Mouse (Mus musculus) liver, embryonic 16.5 days (tissue): Measurements from ENCODE around the gene Hoxd13. TPM values are rescaled to one million over a fixed set of nuclear protein-coding genes. Genes with fewer than 3 reads are reported as not detected.

Experiments
- ATAC-seq: fragments of 200-750 bp; cut with Nextera tagmentation; 2 replicates; pipeline ENCODE4 v1.8.0; 2017; ENCODE audit warnings: low read depth, mild to moderate bottlenecking, moderate number of reproducible peaks, moderate library complexity
- H3K27ac ChIP-seq: fragments of 300-500 bp; sonication (generic); 2 replicates; pipeline ENCODE4 v1.5.1; 2014; ENCODE audit warnings: mild to moderate bottlenecking, low read length
- H3K27me3 ChIP-seq: fragments of 300-500 bp; sonication (generic); 2 replicates; pipeline ENCODE4 v1.6.1; 2014; ENCODE audit warnings: low read depth, low read length, mixed read lengths; ENCODE audit not compliant: control insufficient read depth, insufficient read depth
- H3K36me3 ChIP-seq: fragments of 300-500 bp; sonication (generic); 2 replicates; pipeline ENCODE4 v1.6.1; 2014; ENCODE audit warnings: mild to moderate bottlenecking; ENCODE audit not compliant: control insufficient read depth, insufficient read depth
- H3K4me1 ChIP-seq: fragments of 300-500 bp; sonication (generic); 2 replicates; pipeline ENCODE4 v1.6.1; 2014; ENCODE audit warnings: low read depth, low read length, mixed read lengths; ENCODE audit not compliant: control insufficient read depth
- H3K4me2 ChIP-seq: fragments of 300-500 bp; sonication (generic); 2 replicates; pipeline ENCODE4 v1.6.1; 2014; ENCODE audit warnings: low read depth, low read length, mixed read lengths
- H3K4me3 ChIP-seq: fragments of 300-500 bp; sonication (generic); 2 replicates; pipeline ENCODE4 v1.5.1; 2014; ENCODE audit warnings: low read depth, mild to moderate bottlenecking, low read length
- H3K9ac ChIP-seq: fragments of 300-500 bp; sonication (generic); 2 replicates; pipeline ENCODE4 v1.6.1; 2014; ENCODE audit warnings: low read depth, low read length
- H3K9me3 ChIP-seq: fragments of 300-500 bp; sonication (generic); replicated peaks from 2 replicates; pipeline ENCODE4 v1.6.1; 2016; ENCODE audit warnings: low read length; ENCODE audit not compliant: control insufficient read depth
- WGBS: fragments of 180-500 bp; shearing (Covaris S2); extraction: QIAGEN DNeasy Blood & Tissue Kit; methylation state at CpG from one replicate; pipeline ENCODE4 v1.1.7; 2014; ENCODE audit not compliant: insufficient replicate concordance; 5-methylcytosine and 5-hydroxymethylcytosine counted together
- polyA plus RNA-seq: library from polyadenylated mRNA; unstranded; fragments of >200 nt; fragmentation: Nextera tagmentation; extraction: Ambion mirVana; gene quantifications from 2 replicates; pipeline ENCODE4 v1.2.1, GENCODE M21; 2015

Gene Hoxd13
- polyA plus RNA-seq, 1 experiment from 2014 or later: not detected

DNA sequence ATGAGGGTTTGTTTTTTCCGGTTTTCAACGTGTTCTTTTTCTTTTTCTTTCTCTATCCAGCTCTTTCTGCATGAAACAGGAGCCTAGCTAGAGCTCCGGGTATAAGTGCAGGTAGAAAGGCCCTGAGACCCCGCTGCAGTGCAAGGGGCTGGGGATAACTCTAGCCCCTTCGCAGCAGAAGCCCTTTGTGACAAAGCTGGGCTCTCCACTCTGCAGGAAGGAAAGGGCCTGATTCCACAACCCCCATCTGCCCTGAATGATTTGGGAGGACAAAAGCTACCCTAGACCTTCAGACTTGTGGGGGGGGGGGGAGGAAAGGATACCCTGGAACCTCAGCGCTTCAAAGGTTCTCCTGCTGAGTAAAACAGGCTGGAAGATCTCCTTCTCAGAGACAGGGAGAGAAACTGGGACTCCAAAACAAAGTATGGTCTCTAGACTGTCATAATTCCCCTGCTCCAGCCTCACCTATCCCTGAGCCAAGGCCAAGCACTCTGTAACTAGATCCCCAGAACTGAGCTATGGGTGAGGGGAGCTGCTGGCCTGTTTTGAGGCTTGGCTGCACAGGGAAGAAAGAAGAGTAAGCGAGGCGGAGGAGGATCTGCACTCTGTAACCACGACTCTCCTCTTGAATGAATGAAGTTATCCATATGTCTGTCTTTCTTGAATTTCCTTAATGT, 8.4 kb downstream of the Hoxd13 start:
- Histone ChIP-seq H3K27ac (no peak overlapping the region), H3K9me3 (no peaks in the 10 kb centered on the region), H3K27me3 (peaks cover 97% of the 10 kb centered on the region), H3K4me1 (no peaks in the 10 kb centered on the region), H3K9ac (no peak overlapping the region), H3K4me3 (no peak overlapping the region), H3K36me3 (no peaks in the 10 kb centered on the region), H3K4me2 (no peak overlapping the region)
- no peak for ATAC-seq
- WGBS: 4% methylated on average over 9 of the region's 9 CpGs

DNA sequence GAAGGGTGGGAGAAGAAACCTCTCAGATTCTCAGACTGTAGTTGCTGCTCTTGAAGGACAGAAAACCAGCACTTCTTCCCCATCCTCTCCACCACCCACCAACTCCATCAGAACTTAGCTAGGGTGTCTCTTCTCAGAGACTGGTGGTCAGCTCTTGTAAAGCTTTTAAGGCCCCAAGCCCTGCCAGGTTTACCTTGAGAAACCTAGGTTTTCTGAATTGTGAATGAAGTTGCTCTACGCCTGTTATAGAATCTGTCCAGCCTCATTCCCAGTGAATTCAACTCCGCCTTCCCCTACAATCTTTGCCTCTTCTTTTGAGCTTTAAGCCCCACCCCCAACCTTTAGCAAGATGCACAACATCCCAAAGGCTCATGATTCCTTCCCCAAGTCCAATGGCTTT, 9.0 kb downstream of the Hoxd13 start:
- Histone ChIP-seq H3K4me3 (no peak overlapping the region), H3K27me3 (peaks cover 97% of the 10 kb centered on the region), H3K27ac (no peak overlapping the region), H3K9me3 (no peaks in the 10 kb centered on the region), H3K4me2 (no peak overlapping the region), H3K4me1 (no peaks in the 10 kb centered on the region), H3K9ac (no peak overlapping the region), H3K36me3 (no peaks in the 10 kb centered on the region)
- WGBS: 13% methylated on average over 2 of the region's 2 CpGs
- ATAC-seq: no peak

DNA sequence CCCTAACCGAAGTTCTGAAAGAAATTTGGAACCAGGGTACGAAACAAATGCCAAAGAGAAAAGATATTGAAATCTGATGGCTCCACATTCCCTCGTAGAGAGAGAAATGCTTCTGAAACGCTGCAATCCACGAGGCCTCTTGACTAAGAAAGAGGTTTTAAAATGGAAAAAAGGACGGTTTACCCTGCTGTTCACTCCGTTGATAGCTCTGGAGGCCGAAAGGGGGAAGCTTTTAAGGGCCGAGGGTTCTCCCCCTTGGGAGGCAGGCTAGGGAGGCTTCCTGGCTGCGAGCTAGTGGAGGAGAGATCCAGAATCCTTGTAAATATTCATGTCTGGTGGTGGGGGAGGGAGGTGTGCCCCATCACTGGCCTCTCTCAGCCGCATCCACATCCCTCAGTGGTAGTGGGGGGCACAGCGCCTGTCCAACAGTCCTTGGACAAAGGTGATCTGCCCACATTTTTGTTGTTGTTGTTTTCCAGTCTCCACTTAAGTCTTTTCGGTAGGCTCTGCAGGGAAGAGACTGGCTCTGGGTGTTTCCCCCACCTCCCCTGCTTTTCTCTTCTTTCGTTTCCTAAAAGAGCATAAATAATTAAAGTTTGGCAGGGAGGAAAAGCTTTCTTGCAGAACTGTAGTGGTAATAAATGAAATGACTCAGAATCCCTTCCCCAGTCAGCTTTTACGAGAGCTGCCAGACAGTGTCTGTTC, 10.9 kb downstream of the Hoxd13 start, which contains the start of gene Hoxd11:
TSS of gene Hoxd11 (plus strand) at position 667 of the 705 bp plus-strand sequence.
- no peak within 1 kb of the TSS for H3K9ac ChIP-seq
- no peak for ATAC-seq
- H3K36me3 ChIP-seq: no peaks in the 10 kb centered on the region
- WGBS: 1% methylated on average over 15 of the region's 15 CpGs
- peaks cover 97% of the 10 kb centered on the region for H3K27me3 ChIP-seq
- no peak within 1 kb of the TSS for H3K4me2 ChIP-seq
- peaks cover 3% of the 10 kb centered on the region for H3K4me1 ChIP-seq
- H3K27ac ChIP-seq: no peak within 1 kb of the TSS
- no peaks in the 10 kb centered on the region for H3K9me3 ChIP-seq
- H3K4me3 ChIP-seq: no peak within 1 kb of the TSS

DNA sequence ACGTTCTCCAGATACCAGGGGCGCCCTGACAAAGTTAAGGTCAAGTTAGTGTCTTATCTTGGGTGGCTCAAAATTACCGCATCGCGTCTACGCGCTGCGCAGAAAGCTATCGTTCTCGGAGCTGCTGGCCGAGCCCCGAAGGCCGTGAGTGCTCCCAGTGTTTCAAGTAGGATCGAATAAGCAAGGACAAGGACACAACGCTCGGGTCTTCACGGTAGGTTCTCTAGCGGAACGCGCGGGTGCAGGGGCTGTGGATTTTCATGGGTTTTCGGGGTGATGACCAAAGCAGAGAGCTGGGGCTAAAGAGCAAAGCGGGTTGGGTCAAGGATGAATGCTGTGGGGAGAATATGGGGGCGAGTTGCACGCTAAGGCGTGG, 11.5 kb downstream of the Hoxd13 start:
- H3K4me2 ChIP-seq: no peak overlapping the region
- ATAC-seq: no peak

DNA sequence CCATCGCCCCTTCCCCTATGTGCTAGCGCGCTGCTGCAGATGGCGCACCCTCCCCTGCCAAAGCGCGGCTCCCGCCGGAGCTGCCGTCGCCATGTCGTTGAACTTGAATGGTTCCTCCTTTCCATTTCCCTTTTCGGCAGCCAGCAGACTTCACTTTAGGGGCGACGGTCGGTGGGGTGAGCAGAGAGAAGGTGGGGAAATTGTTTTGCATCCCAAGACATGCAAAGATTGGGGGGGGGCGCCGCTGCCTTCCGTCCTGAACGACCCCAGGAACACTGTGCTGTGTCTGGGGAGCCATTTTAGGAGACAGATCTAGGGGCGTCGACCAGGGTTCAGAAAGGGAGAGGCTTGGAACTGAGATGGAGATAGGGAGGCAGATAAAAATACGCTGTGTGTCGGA, 11.9 kb downstream of the Hoxd13 start:
- Histone ChIP-seq H3K27me3 (peaks cover 97% of the 10 kb centered on the region), H3K9me3 (no peaks in the 10 kb centered on the region), H3K36me3 (no peaks in the 10 kb centered on the region), H3K4me3 (no peak overlapping the region), H3K9ac (no peak overlapping the region), H3K4me2 (no peak overlapping the region), H3K4me1 (peaks cover 3% of the 10 kb centered on the region), H3K27ac (no peak overlapping the region)
- ATAC-seq: no peak
- 1% methylated on average over 23 of the region's 23 CpGs for WGBS

More for the DNA sequence above, 11.5 kb downstream of the Hoxd13 start:
- Histone ChIP-seq H3K27me3 (peaks cover 97% of the 10 kb centered on the region), H3K27ac (no peak overlapping the region), H3K9me3 (no peaks in the 10 kb centered on the region), H3K4me1 (peaks cover 3% of the 10 kb centered on the region), H3K36me3 (no peaks in the 10 kb centered on the region), H3K4me3 (no peak overlapping the region), H3K9ac (no peak overlapping the region)
- under 1% methylated on average over 26 of the region's 26 CpGs for WGBS

DNA sequence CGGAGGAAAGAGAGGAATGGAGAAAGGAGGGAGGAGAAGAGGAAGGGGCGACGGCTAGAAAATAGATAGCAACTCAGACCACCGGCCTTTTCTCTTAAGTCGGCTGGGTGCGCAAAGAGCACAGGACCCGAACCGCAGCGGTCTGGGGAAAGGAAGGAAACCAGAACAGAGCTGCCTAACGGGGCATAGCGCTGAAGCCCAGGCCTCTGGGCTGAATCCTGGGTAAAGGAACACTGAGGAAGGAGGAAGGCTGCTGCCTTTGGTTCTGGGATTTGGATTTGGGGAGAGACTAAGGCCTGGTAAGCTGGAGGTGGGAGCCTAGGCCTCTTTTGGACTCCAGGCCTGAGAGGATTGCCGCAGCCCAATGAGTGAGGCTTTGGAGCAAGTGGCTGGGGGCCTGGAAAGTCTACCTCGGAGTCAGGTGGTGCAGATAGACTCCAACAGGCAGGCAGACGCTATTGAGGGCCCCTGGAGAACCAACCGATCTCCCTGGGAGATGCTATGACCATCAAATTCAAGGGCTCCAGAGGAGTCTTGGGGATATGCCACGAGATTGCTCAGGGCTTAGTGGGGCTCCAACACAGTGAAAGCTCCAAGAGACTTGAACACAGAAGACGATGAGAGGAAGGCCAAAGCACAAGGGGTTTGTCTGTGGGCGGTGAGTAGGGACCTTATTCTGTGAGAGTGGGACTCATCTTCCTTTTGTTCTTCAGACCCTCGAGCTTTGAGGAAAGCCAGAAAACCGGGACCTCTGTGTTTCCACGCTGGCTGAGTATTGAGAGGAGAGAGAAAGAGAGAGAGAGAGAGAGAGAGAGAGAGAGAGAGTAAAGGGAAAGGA, 12.7 kb downstream of the Hoxd13 start:
- H3K4me2 ChIP-seq: no peak overlapping the region
- peaks cover 95% of the 10 kb centered on the region for H3K27me3 ChIP-seq
- H3K4me1 ChIP-seq: peaks cover 3% of the 10 kb centered on the region
- 2% methylated on average over 21 of the region's 21 CpGs for WGBS
- no peaks in the 10 kb centered on the region for H3K36me3 ChIP-seq
- no peak overlapping the region for H3K27ac ChIP-seq
- no peak for ATAC-seq
- H3K4me3 ChIP-seq: no peak overlapping the region
- no peak overlapping the region for H3K9ac ChIP-seq
- no peaks in the 10 kb centered on the region for H3K9me3 ChIP-seq

DNA sequence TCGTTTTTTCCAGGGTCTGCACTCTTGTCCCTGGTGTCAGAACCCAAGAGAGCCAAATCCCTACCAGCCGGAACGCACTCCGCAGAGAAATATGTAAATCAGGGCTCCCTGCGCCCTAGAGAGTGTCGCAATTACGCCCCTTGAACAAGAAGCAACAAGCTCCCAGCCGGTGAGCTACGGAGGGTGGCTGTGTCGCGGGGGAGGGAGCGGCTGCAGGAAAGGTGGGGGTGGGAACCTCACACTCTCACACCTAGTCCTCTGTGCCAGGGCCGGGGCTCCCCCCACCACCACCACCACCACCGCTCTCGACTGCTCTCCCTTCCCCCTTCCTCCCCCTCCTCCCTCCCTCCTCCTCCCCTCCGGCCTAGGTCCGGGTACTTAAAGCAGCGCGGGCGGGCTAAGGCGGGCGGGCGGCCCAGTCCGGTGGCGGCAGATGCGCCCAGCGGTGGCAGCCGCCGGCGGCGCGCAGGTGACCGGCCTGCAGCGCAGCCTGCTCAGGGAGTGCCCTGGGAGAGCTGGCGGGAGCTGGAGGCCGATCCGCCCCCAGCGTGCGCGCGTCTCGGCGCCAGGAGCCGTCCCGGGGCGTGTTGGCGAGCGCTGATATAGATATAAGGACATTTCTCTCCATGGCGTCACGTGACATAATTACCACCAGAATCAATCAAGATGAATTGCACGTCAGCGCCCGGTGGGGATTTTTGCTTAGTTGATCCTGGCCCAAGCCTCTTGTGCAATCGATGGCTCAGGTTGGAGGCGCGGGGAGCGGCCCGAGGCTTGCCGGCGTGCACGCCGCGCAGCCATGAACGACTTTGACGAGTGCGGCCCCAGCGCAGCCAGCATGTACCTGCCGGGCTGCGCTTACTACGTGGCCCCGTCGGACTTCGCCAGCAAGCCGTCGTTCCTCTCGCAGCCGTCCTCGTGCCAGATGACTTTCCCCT, 13.8 kb downstream of the Hoxd13 start:
- under 1% methylated on average over 73 of the region's 78 CpGs for WGBS
- no peak overlapping the region for H3K9ac ChIP-seq
- no peaks in the 10 kb centered on the region for H3K36me3 ChIP-seq
- peaks cover 3% of the 10 kb centered on the region for H3K4me1 ChIP-seq
- no peak overlapping the region; the same call in 1 of the 2 replicates for H3K4me3 ChIP-seq
- H3K9me3 ChIP-seq: no peaks in the 10 kb centered on the region
- H3K4me2 ChIP-seq: no peak overlapping the region
- no peak overlapping the region for H3K27ac ChIP-seq
- no peak for ATAC-seq
- H3K27me3 ChIP-seq: peaks cover 92% of the 10 kb centered on the region

DNA sequence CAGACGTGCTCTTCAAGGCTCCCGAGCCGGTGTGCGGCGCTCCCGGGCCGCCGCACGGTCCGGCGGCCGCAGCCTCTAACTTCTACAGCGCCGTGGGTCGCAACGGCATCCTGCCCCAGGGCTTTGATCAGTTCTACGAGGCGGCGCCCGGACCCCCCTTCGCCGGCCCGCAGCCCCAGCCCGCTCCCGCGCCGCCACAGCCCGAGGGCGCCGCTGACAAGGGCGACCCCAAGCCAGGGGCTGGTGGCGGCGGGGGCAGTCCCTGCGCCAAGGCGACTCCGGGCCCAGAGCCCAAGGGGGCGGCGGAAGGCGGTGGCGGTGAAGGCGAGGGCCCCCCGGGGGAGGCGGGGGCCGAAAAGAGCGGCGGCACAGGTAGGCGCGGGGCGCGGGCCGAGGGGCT, 14.7 kb downstream of the Hoxd13 start:
- no peak for ATAC-seq
- no peak overlapping the region for H3K27ac ChIP-seq
- H3K4me2 ChIP-seq: no peak overlapping the region
- H3K36me3 ChIP-seq: no peaks in the 10 kb centered on the region
- no peaks in the 10 kb centered on the region for H3K9me3 ChIP-seq
- H3K4me1 ChIP-seq: peaks cover 3% of the 10 kb centered on the region
- no peak overlapping the region for H3K9ac ChIP-seq
- H3K4me3 ChIP-seq: no peak overlapping the region
- H3K27me3 ChIP-seq: peaks cover 94% of the 10 kb centered on the region
- WGBS: 2% methylated on average over 43 of the region's 51 CpGs
